Mouse (Mus musculus): ENCODE measurements around the gene Ift80.

- TF ChIP-seq CTCF (IDR thresholded peaks at IDR 0.05; ENCODE audit: low read depth) (no peak; the same call in 1 of the 2 replicates), EP300 (IDR thresholded peaks at IDR 0.05; ENCODE audit: low read depth) (no peak; the same call in 1 of the 2 replicates)
These were observed 40.5 kb upstream of the Ift80 start, which contains the start of gene Trim59 for GRCm38 (mm10) chr3:69044645-69045399.

Data from liver, postnatal 0 days (tissue).